Mouse (Mus musculus): ENCODE data around the gene Pink1. TPM values are rescaled to one million over a fixed set of nuclear protein-coding genes. Genes with fewer than 3 reads are reported as not detected.

The Pink1 gene
- polyA plus RNA-seq (2014; fragmentation: Illumina TruSeq; extraction: RNeasy Lipid Tissue Mini Kit (QIAGEN cat#74804); ENCODE audit: low read depth, low replicate concordance) = 729 TPM

DNA sequence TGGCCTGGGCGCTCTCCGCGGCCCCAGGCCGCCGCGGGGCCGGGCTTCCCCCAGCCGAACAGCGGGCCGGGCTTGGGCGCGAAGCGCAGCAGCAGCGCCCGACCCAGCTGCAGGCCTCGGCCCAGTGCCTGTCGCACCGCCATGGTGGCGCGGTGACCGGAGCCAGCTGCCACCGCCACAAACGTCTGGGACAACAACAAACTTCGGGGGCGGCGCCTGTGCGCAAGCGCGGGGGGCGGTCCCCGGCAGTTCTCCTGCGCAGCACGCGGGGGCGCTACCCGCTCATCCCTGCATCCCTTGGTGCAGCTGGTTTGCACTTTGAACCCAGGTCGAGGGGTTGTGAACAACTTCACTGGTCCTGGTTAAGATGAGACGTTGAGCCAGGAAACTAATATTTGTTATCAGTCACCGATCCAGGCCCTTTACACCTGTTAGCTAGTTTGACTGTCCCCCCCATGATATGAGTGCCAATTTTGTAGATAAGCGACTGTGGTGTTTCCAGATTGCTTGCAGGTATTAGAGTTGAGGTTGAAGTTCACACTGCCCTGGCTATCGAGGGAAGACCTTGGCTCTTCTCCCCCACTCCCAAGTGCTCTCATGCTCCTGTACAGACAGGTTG is at the start of gene Pink1:
Gene Pink1, minus strand, starts transcription at position 231 of the 619 bp plus-strand sequence.

GRCm38 (mm10) chr4:138367641-138368497 is 41.8 kb upstream of the Pink1 start, which contains the start of gene Cda:
Cda (minus strand) TSS chr4:138367992.

DNA sequence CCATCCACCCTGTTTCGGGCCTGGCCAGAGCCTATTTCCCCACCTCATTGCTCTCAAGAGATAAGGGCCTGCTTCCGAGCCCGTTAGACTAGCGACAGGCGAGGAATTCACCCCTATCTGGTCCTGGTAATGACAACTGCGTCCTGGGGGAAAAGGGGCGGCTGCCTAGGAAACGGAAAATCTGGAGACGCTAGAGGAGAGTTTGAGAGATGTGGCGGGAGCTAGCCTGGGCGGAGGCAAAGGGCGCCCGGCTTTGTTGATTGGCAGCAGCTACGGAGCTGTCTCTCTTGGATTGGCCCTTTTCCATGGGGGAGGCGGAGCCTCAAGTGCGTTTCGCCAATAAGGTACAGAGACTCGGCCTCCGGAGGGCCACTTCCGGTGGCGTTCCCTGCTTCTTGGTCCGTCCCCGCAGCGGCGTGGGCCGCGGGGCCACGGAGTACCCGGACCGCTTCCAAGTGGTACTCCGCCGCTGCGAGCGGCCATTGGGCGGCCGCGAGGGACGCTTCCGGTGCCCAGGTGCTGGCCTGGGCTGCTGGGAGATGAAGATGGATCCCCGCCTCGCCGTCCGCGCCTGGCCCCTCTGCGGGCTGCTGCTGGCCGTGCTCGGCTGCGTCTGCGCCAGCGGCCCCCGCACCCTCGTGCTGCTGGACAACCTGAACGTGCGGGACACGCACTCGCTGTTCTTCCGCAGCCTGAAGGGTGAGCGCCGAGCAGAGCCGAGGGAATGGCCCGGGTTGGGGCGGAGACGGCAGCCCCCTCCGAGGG is 21.6 kb downstream of the Pink1 start, which contains the start of gene Ddost:
Gene Ddost, plus strand, starts transcription at position 391 of the 765 bp plus-strand sequence.

Other genes with a start within 250 kb of the Pink1 start
- gene Hp1bp3, start 110.0 kb downstream of the Pink1 start, polyA plus RNA-seq (2014; fragmentation: Illumina TruSeq; extraction: RNeasy Lipid Tissue Mini Kit (QIAGEN cat#74804); ENCODE audit: low read depth, low replicate concordance) = 114 TPM
- 0.16 TPM for gene Sh2d5, start 75.9 kb downstream of the Pink1 start, polyA plus RNA-seq (2014; fragmentation: Illumina TruSeq; extraction: RNeasy Lipid Tissue Mini Kit (QIAGEN cat#74804); ENCODE audit: low read depth, low replicate concordance)
- 0.16 TPM for gene Kif17, start 75.9 kb downstream of the Pink1 start, polyA plus RNA-seq (2014; fragmentation: Illumina TruSeq; extraction: RNeasy Lipid Tissue Mini Kit (QIAGEN cat#74804); ENCODE audit: low read depth, low replicate concordance)
- 58.4 TPM for gene Ddost, start 21.6 kb downstream of the Pink1 start, polyA plus RNA-seq (2014; fragmentation: Illumina TruSeq; extraction: RNeasy Lipid Tissue Mini Kit (QIAGEN cat#74804); ENCODE audit: low read depth, low replicate concordance)
- gene Cda, start 41.7 kb upstream of the Pink1 start, polyA plus RNA-seq (2014; fragmentation: Illumina TruSeq; extraction: RNeasy Lipid Tissue Mini Kit (QIAGEN cat#74804); ENCODE audit: low read depth, low replicate concordance) = 1.8 TPM
- gene Fam43b, start 70.2 kb upstream of the Pink1 start, polyA plus RNA-seq (2014; fragmentation: Illumina TruSeq; extraction: RNeasy Lipid Tissue Mini Kit (QIAGEN cat#74804); ENCODE audit: low read depth, low replicate concordance) = not detected
- gene Mul1, start 108.4 kb upstream of the Pink1 start, polyA plus RNA-seq (2014; fragmentation: Illumina TruSeq; extraction: RNeasy Lipid Tissue Mini Kit (QIAGEN cat#74804); ENCODE audit: low read depth, low replicate concordance) = 35.1 TPM
- gene Camk2n1, start 128.0 kb upstream of the Pink1 start, polyA plus RNA-seq (2014; fragmentation: Illumina TruSeq; extraction: RNeasy Lipid Tissue Mini Kit (QIAGEN cat#74804); ENCODE audit: low read depth, low replicate concordance) = 12.3 TPM